Comparison of ENCODE assay signal across 34 mouse cellular contexts in genomic region chr17:73400862-73401261, GRCm38 (mm10). TPM values are rescaled to one million over a fixed set of nuclear protein-coding genes. Genes with fewer than 3 reads are reported as not detected.
"Had no signal": no experiment of that assay in that cellular context is flagged by ENCODE, and none has a peak within 500 bp of the region (broad histone marks: within the 10 kb centered on the region; RNA-seq: fewer than 3 reads in every experiment).

Gene Capn13, minus strand, starts transcription at chr17:73400866.

- ATAC-seq: forebrain, embryonic 15.5 days; forebrain, postnatal 0 days; hindbrain, embryonic 16.5 days; inflammation-experienced regulatory T-cells, adult 6 months; intestine, postnatal 0 days; liver, embryonic 12.5 days had no signal

- H3K4me2 ChIP-seq: forebrain, embryonic 15.5 days; heart, embryonic 12.5 days; hindbrain, embryonic 12.5 days; hindbrain, embryonic 14.5 days; intestine, embryonic 15.5 days; limb, embryonic 13.5 days; limb, embryonic 15.5 days; liver, embryonic 12.5 days had no signal

- H3K4me3 ChIP-seq: forebrain, embryonic 15.5 days; heart, embryonic 10.5 days; heart, embryonic 12.5 days; hindbrain, embryonic 10.5 days; hindbrain, embryonic 12.5 days; intestine, embryonic 15.5 days; layer of hippocampus, adult 2 months; left cerebral cortex, adult 2 months; limb, embryonic 13.5 days; limb, embryonic 15.5 days; liver, embryonic 12.5 days had no signal

- H3K27ac ChIP-seq: forebrain, embryonic 15.5 days; heart, embryonic 10.5 days; hindbrain, embryonic 10.5 days; hindbrain, embryonic 12.5 days; hindbrain, embryonic 14.5 days; intestine, embryonic 15.5 days; kidney, postnatal 0 days; left cerebral cortex, adult 2 months; limb, embryonic 13.5 days; limb, embryonic 15.5 days; liver, embryonic 12.5 days had no signal

- H3K9me3 ChIP-seq: forebrain, embryonic 15.5 days; heart, embryonic 10.5 days; heart, embryonic 12.5 days; hindbrain, embryonic 10.5 days; hindbrain, embryonic 12.5 days; intestine, embryonic 15.5 days; limb, embryonic 13.5 days; limb, embryonic 15.5 days; liver, embryonic 12.5 days had no signal

- DNase-seq: forebrain, postnatal 0 days; gastrocnemius, postnatal 14 days; gastrocnemius, postnatal 36 days; heart, postnatal 10 days; heart, postnatal 4 days; kidney, adult 2 months; kidney, postnatal 25 days; left cerebral cortex, postnatal 4 days had no signal

- H3K4me1 ChIP-seq: forebrain, embryonic 15.5 days; heart, embryonic 10.5 days; hindbrain, embryonic 10.5 days; hindbrain, embryonic 12.5 days; intestine, embryonic 15.5 days; limb, embryonic 13.5 days; limb, embryonic 15.5 days; liver, embryonic 12.5 days had no signal

- H3K36me3 ChIP-seq: forebrain, embryonic 15.5 days; heart, embryonic 10.5 days; heart, embryonic 12.5 days; hindbrain, embryonic 10.5 days; hindbrain, embryonic 12.5 days; intestine, embryonic 15.5 days; limb, embryonic 13.5 days; limb, embryonic 15.5 days; liver, embryonic 12.5 days had no signal

- H3K9ac ChIP-seq: forebrain, embryonic 15.5 days; forebrain, postnatal 0 days; heart, embryonic 12.5 days; hindbrain, embryonic 12.5 days; hindbrain, embryonic 14.5 days; intestine, embryonic 15.5 days; limb, embryonic 13.5 days; limb, embryonic 15.5 days; liver, embryonic 12.5 days had no signal

- H3K27me3 ChIP-seq: forebrain, embryonic 15.5 days; heart, embryonic 12.5 days; hindbrain, embryonic 12.5 days; intestine, embryonic 15.5 days; limb, embryonic 13.5 days; limb, embryonic 15.5 days; liver, embryonic 12.5 days had no signal

RNA-seq across cellular contexts. Expression of gene Capn13, which starts in this region (rescaled TPM):
- total RNA-seq: forebrain, postnatal 0 days; gastrocnemius, adult 18-20 months; gastrocnemius, adult 8-10 months; gastrocnemius, postnatal 14 days; gastrocnemius, postnatal 36 days; heart, adult 8-10 months; heart, postnatal 10 days; heart, postnatal 25 days; heart, postnatal 4 days; layer of hippocampus, adult 2 months; layer of hippocampus, postnatal 10 days; layer of hippocampus, postnatal 25 days; left cerebral cortex, adult 2 months; left cerebral cortex, postnatal 10 days; left cerebral cortex, postnatal 25 days; left cerebral cortex, postnatal 4 days had no signal
- polyA plus RNA-seq: forebrain, embryonic 15.5 days; forebrain, postnatal 0 days; heart, embryonic 10.5 days; heart, embryonic 12.5 days; heart, embryonic 16.5 days; hindbrain, embryonic 12.5 days; inflammation-experienced regulatory T-cells, adult 6 months; limb, embryonic 11.5 days; limb, embryonic 13.5 days; limb, embryonic 15.5 days; liver, embryonic 12.5 days had no signal
